Mouse (Mus musculus) heart, adult 2 months (tissue): Measurements from ENCODE around the gene Acbd5.

Experiments used
- CTCF ChIP-seq: fragments of 200-600 bp; IDR thresholded peaks from 2 replicates; pipeline ENCODE4 v1.8.1; 2022; ENCODE audit warnings: antibody characterized with exemption, mild to moderate bottlenecking, moderate library complexity
- EP300 ChIP-seq: fragments of 200-500 bp; IDR thresholded peaks from 2 replicates; pipeline ENCODE4 v1.6.1; 2011; ENCODE audit warnings: low read depth, low read length, control low read depth; ENCODE audit not compliant: insufficient read depth
- POLR2A ChIP-seq: fragments of 200-500 bp; IDR thresholded peaks from 2 replicates; pipeline ENCODE4 v1.6.1; 2011; ENCODE audit warnings: mild to moderate bottlenecking, low read depth, low read length, control low read depth; ENCODE audit not compliant: insufficient read depth

DNA sequence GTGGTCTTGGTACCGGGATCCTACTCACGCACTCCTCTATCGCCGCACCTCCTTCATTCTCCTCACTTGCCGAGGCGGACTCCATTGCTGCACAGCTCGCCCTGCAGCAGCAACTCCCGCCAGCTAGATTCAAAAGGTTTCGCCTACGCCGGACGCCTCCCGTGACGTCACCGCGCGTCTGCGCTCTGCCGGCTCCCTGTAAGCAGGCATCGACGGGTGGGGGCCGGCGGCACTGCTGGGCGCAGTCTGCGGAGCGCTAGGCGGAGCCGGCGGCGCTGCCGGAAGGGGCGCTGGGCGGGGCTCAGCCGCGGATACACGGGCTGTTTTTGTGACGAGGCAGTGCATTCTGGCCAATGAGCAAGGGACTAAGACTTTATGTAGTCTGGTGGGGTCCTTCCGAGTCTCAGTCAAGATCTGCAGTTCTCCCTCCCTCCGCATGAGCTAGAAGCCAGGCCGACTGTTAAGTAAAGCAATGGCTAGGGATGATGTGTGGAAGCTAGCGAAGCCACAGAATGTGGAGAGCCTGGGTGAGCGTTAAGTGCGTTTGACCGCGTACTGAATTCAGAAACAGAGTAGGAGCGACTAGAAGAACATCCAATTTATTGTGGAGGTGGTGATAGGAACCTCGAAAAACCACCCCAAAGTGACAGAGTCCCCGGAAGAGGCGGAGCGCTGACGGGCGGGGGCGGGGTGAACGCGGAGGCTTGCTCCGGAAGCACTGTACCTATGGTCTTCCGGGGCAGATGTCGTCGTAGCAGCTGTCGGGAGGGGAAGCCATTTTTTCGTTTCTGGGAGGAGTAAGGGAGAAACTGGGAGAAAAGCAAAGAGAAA, 88.0 kb downstream of the Acbd5 start, which contains the start of the genes Mastl and Yme1l1:
- TF ChIP-seq CTCF: peak; percentile 53
- TF ChIP-seq POLR2A: peak; percentile 89
- peak; percentile 34; the same call in 1 of the 2 replicates for TF ChIP-seq EP300
